Mouse (Mus musculus): ENCODE results near the gene Cpa4. TPM values are rescaled to one million over a fixed set of nuclear protein-coding genes. Genes with fewer than 3 reads are reported as not detected.

Gene Cpa4
- total and polyA plus RNA-seq, 3 experiments: not detected

DNA sequence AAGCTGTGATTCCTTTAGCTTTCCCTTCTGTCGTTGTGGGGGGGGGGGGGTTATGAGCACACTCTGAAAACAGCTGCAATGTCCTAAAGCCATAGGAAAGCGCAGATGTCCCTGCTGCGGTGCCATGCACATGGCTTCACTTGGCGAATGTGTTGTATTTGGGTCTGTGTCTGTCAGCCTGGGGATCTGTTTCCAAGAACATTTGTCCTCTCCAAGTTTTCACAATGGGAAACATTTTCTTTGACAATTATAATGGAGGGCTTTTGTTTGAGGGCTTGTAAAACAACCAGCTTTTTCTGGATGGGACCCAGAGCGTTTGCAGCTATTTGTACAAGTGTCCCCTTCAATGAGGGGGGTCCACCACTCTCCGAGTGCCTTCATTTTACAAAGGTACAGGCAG is 46.1 kb downstream of the Cpa4 start:
- H3K27ac ChIP-seq (ENCODE audit: insufficient read depth, low read depth): no peak overlapping the region
- TF ChIP-seq RAD21 (IDR thresholded peaks at IDR 0.05; ENCODE audit: low read depth, low read length) (no peak), SMC3 (IDR thresholded peaks at IDR 0.05; ENCODE audit: low read depth, low read length) (no peak), JUND (conservative IDR thresholded peaks at IDR 0.05; ENCODE audit: low read depth, low read length) (no peak), ZKSCAN1 (IDR thresholded peaks at IDR 0.05; ENCODE audit: borderline replicate concordance, low read depth, low read length) (no peak), USF1 (IDR thresholded peaks at IDR 0.05; ENCODE audit: low read depth, low read length) (no peak), BHLHE40 (IDR thresholded peaks at IDR 0.05; ENCODE audit: low read depth, low read length) (no peak), E2F4 (IDR thresholded peaks at IDR 0.05; ENCODE audit: insufficient replicate concordance, low read depth, low read length) (no peak), KAT2A (IDR thresholded peaks at IDR 0.05; ENCODE audit: insufficient replicate concordance, low read length) (no peak), MAZ (IDR thresholded peaks at IDR 0.05; ENCODE audit: low read depth, low read length) (no peak), CHD1 (IDR thresholded peaks at IDR 0.05; ENCODE audit: low read depth, low read length) (no peak), POLR2A (IDR thresholded peaks at IDR 0.05; ENCODE audit: low read depth, low read length) (no peak), USF2 (conservative IDR thresholded peaks at IDR 0.05; ENCODE audit: low read depth, low read length) (no peak), MAFK (IDR thresholded peaks at IDR 0.05; ENCODE audit: insufficient replicate concordance, low read length) (no peak)
- H3K79me2 ChIP-seq (replicated peaks; ENCODE audit: control insufficient read depth, extremely low read depth, insufficient read depth, poor library complexity, severe bottlenecking): no peaks in the 10 kb centered on the region
- dilution Hi-C loops (cut with MboI; ENCODE audit: extremely low pct_ligation_motif_present, extremely low pct_unique_long_range_greater_than_20kb, low sequenced_read_pairs): no loop called here
- no peaks in the 10 kb centered on the region for H3K9me3 ChIP-seq (replicated peaks; ENCODE audit: low read length)
- no peaks in the 10 kb centered on the region for H3K36me3 ChIP-seq (replicated peaks in 1 of 2; ENCODE audit: control insufficient read depth in 1 of 2, insufficient read depth in 1 of 2, low read length in 1 of 2)
- H3K4me2 ChIP-seq (ENCODE audit: insufficient read depth, low read depth, poor library complexity, severe bottlenecking): no peak overlapping the region
- H3K27me3 ChIP-seq (replicated peaks): no peaks in the 10 kb centered on the region
- DNase-seq (ENCODE audit: extremely low read depth): no peak
- in situ Hi-C loops (cut with MboI; ENCODE audit: low pct_ligation_motif_present, low pct_unique_long_range_greater_than_20kb, low sequenced_read_pairs): no loop called here
- H3K4me3 ChIP-seq (replicated peaks in 1 of 3; ENCODE audit: low read depth in 2 of 3, low read length in 2 of 3, poor library complexity in 1 of 3): no peak overlapping the region
- peaks cover 3% of the 10 kb centered on the region in 2 experiments; a peak in 2 of 4 replicates for H3K4me1 ChIP-seq (ENCODE audit: control insufficient read depth in 1 of 2, insufficient read depth in 2 of 2)
- no peak overlapping the region for H3K9ac ChIP-seq (ENCODE audit: insufficient read depth, low read depth)

DNA sequence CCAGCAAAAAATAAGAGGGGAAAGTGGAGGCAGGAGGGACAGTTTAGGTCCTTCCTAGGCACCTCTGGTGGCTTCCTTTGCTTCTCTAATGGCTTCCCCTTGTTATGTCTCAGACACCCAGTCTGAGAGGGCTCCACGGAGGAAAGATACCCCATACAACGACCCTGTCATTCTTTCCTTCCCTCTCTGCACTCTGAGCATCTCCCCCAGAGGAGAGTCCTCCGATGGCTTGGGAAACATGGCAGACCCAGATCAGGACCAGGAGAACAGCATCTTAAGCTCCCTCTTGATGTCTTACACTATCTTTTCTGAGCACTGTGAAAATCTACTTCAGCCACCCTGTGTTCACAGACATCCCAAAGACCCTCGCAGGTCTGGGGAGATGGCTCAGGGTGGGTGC is 47.6 kb downstream of the Cpa4 start:
- no peaks in the 10 kb centered on the region for H3K27me3 ChIP-seq (replicated peaks)
- in situ Hi-C loops (cut with MboI; ENCODE audit: low pct_ligation_motif_present, low pct_unique_long_range_greater_than_20kb, low sequenced_read_pairs) (no loop called here), dilution Hi-C loops (cut with MboI; ENCODE audit: extremely low pct_ligation_motif_present, extremely low pct_unique_long_range_greater_than_20kb, low sequenced_read_pairs) (no loop called here)

More for the DNA sequence above, 47.6 kb downstream of the Cpa4 start:
- DNase-seq (ENCODE audit: extremely low read depth): no peak
- Histone ChIP-seq H3K9me3 (replicated peaks; ENCODE audit: low read length) (no peaks in the 10 kb centered on the region), H3K27ac (ENCODE audit: insufficient read depth, low read depth) (no peak overlapping the region), H3K79me2 (replicated peaks; ENCODE audit: control insufficient read depth, extremely low read depth, insufficient read depth, poor library complexity, severe bottlenecking) (no peaks in the 10 kb centered on the region), H3K4me1 (ENCODE audit: control insufficient read depth in 1 of 2, insufficient read depth in 2 of 2) (peaks cover 3% of the 10 kb centered on the region in 2 experiments; a peak in 2 of 4 replicates), H3K36me3 (replicated peaks in 1 of 2; ENCODE audit: control insufficient read depth in 1 of 2, insufficient read depth in 1 of 2, low read length in 1 of 2) (no peaks in the 10 kb centered on the region), H3K4me3 (replicated peaks in 1 of 3; ENCODE audit: low read depth in 2 of 3, low read length in 2 of 3, poor library complexity in 1 of 3) (no peak overlapping the region), H3K4me2 (ENCODE audit: insufficient read depth, low read depth, poor library complexity, severe bottlenecking) (no peak overlapping the region), H3K9ac (ENCODE audit: insufficient read depth, low read depth) (no peak overlapping the region)
- TF ChIP-seq JUN (IDR thresholded peaks at IDR 0.05; ENCODE audit: insufficient read depth, low read depth, low read length) (no peak), HCFC1 (IDR thresholded peaks at IDR 0.05; ENCODE audit: low read depth, low read length) (no peak), IRF4 (IDR thresholded peaks at IDR 0.05; ENCODE audit: low read depth, low read length) (no peak), ZMIZ1 (IDR thresholded peaks at IDR 0.05; ENCODE audit: low read depth, low read length) (no peak), ELF1 (IDR thresholded peaks at IDR 0.05; ENCODE audit: low read depth, low read length) (no peak), PAX5 (IDR thresholded peaks at IDR 0.05; ENCODE audit: low read length) (no peak), RAD21 (IDR thresholded peaks at IDR 0.05; ENCODE audit: low read depth, low read length) (no peak), SIN3A (IDR thresholded peaks at IDR 0.05; ENCODE audit: low read length) (no peak), NRF1 (IDR thresholded peaks at IDR 0.05; ENCODE audit: low read depth, low read length) (no peak), UBTF (IDR thresholded peaks at IDR 0.05; ENCODE audit: low read depth, low read length) (no peak), POLR2AphosphoS2 (IDR thresholded peaks at IDR 0.05; ENCODE audit: low read depth, low read length) (no peak), TCF12 (IDR thresholded peaks at IDR 0.05; ENCODE audit: low read depth, low read length) (no peak), RCOR1 (conservative IDR thresholded peaks at IDR 0.05; ENCODE audit: low read depth, low read length) (no peak), MEF2A (IDR thresholded peaks at IDR 0.05; ENCODE audit: borderline replicate concordance, low read depth, low read length) (no peak), ZNF384 (IDR thresholded peaks at IDR 0.05; ENCODE audit: low read depth, low read length) (no peak), JUND (conservative IDR thresholded peaks at IDR 0.05; ENCODE audit: low read depth, low read length) (no peak), CHD1 (IDR thresholded peaks at IDR 0.05; ENCODE audit: low read depth, low read length) (no peak)
